ENCODE assay signal across 2 mouse cellular contexts in the genomic region with DNA sequence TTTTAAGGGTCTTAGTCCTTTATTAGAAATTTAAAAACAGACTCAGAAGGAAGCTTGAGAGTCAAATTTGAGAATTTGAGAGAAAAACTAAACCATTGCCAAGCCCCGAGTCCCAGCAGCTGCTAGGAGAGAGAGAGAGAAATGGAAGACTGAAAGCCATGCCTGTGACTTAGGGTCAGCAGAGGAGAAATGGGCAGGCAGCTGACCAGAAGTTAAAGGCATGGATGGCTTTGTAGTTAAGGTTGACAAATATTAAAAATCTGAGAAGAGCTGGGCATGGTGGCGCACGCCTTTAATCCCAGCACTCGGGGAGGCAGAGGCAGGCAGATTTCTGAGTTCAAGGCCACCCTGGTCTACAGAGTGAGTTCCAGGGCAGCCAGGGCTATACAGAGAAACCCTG. TPM values are rescaled to one million over a fixed set of nuclear protein-coding genes. Genes with fewer than 3 reads are reported as not detected.
"Had no signal": no experiment of that assay in that cellular context is flagged by ENCODE, and none has a peak within 500 bp of the region (broad histone marks: within the 10 kb centered on the region; RNA-seq: fewer than 3 reads in every experiment).

No protein-coding gene starts in this region.

RNA-seq across cellular contexts. Expression of gene Gm6169, which starts 8.7 kb away (rescaled TPM):
- polyA plus RNA-seq: liver, adult 2 months had no signal

RNA-seq across cellular contexts. Expression of gene Fam169a, which starts 40.6 kb away (rescaled TPM):
- polyA plus RNA-seq: liver, adult 2 months; lung, adult 2 months had no signal
